Mouse (Mus musculus): Measurements from ENCODE around the gene Lamb3.

- TF ChIP-seq POLR2A (IDR thresholded peaks at IDR 0.05; ENCODE audit: low read depth, low read length) (no peak), CTCF (IDR thresholded peaks at IDR 0.05; ENCODE audit: extremely low read depth, insufficient read depth, insufficient read length, insufficient replicate concordance) (no peak)
Observed at GRCm38 (mm10) chr1:193169856-193170255, 37.6 kb upstream of the Lamb3 start.

All from spleen, adult 2 months (tissue).